Mouse (Mus musculus) cerebellum, adult 8-10 months (tissue): ENCODE results near the gene Zfp384.
"Not testable (repeated sequence)": the region's sequence is repeated elsewhere in the genome, so short reads cannot be mapped to it uniquely, and the experiment has no call there.

Source experiments
- DNase-seq: peaks from one replicate; pipeline ENCODE4 v3.0.0; 2022

Gene Zfp384

DNA sequence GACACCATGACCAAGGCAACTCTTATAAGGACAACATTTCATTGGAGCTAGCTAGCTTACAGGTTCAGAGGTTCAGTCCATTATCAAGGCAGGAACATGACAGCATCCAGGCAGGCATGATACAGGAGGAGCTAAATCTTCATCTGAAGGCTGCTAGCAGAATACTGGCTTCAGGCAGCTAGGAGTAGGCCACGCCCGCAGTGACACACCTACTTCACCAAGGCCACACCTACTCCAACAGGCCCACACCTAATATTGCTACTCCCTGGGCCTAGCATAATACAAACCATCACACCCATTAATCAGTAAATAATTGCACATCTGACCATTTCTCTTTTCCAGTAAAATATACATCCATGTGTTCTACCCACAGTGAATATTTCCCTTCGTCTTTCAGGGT, 8.7 kb downstream of the Zfp384 start:
- no peak for DNase-seq

DNA sequence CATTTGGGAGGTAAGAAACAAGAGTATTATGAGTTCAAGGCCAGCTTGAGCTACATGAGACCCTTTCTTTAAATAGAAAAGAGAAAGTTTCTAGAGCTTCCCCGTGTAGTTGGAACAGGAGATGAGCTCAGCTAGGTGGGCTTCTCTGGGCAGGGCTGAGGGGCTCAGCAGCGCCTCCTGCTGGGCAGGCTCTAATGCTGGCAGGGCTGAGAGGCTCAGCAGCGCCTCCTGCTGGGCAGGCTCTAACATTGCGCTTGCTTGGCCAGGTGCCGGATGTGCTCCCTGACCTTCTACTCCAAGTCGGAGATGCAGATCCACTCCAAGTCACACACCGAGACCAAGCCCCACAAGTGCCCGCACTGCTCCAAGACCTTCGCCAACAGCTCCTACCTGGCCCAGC, 21.6 kb downstream of the Zfp384 start:
- DNase-seq: peak; percentile 36

DNA sequence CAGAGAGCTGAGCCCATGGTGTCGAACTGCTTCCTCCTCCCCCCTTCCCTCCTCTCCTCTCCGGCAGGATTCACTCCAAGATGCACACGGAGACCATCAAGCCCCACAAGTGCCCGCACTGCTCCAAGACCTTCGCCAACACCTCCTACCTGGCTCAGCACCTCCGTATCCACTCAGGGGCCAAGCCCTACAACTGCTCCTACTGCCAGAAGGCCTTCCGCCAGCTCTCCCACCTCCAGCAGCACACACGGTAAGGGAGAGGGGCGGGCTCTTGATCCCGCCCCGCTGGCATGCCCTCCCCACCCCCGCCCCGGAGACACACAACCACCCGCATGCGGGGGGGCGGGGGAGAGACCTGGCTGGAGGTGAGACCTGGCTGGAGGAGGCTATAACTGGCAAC, 22.7 kb downstream of the Zfp384 start:
- no peak for DNase-seq

GRCm38 (mm10) chr6:125038666-125039065, 29.7 kb downstream of the Zfp384 start:
- DNase-seq: no peak

GRCm38 (mm10) chr6:125039131-125039530, 30.2 kb downstream of the Zfp384 start:
- no peak for DNase-seq

DNA sequence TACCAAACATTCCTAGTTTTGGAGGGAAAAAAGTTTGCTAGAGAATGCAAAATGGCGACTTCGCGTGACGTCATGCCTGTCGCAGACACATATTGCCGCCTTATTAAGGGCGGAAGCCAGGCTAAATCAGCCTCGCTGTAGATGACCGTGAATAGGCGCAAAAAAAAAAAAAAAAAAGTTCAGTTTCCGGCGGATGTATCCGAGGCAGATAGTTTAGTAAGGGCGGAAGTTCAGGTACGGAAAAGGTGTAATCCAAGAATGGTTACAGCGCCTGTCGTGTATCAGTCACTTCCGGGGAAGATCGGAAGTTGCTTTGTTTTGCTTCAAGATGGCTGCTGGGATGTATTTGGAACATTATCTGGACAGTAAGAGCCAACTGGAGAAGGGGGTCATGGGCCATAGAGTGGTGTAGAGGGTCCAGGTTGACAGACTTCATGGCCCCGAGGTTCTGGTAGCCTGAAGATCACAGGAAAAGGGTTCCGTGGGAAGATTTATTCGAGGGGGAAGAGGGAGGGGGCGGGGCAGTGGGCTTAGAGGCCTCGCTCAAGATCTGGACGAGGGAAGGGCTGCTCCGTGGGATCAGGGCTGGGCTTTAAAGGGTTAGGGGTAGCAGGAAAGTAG, 30.7 kb downstream of the Zfp384 start, which contains the start of gene Ing4:
Ing4 (plus strand) TSS at position 228 of the 621 bp plus-strand sequence.
- DNase-seq: peak; percentile 84

- DNase-seq: no peak
Measured at GRCm38 (mm10) chr6:125040221-125040620, 31.3 kb downstream of the Zfp384 start.

DNA sequence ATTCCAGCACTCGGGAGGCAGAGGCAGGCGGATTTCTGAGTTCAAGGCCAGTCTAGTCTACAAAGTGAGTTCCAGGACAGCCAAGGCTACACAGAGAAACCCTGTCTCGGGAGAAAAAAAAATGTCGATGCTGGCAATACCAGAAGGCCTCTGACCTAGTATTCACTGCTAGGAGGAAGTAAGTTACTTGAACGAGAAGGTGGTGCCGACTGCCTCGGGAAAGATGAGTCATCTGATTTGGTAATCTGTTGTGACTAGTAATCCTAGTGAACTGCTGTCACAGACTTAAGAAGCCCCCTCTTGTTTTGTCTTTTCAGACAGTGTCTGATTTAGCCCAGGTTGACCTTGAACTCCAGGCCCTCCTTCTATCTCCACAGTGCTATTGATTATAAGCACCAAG, 32.1 kb downstream of the Zfp384 start:
- DNase-seq: no peak

- DNase-seq: no peak
Measured at GRCm38 (mm10) chr6:125042081-125042480, 33.1 kb downstream of the Zfp384 start.

DNA sequence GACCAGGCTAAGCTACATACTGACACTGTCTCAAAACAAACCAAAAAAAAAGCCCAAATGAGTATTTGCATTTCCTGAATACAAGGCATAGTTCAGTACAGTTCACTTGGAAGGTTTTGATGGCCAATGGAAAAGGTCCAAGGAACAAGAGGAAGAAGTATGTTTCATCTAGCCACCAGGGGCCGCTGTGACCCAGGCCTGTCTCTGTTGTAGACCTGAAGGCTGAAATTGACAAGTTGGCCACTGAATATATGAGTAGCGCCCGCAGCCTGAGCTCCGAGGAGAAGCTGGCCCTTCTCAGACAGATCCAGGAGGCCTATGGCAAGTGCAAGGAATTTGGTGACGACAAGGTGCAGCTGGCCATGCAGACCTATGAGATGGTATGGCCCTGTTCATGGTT, 37.7 kb downstream of the Zfp384 start:
- DNase-seq: peak; percentile 85

GRCm38 (mm10) chr6:125049678-125050077, 40.7 kb downstream of the Zfp384 start, which contains the start of gene Acrbp:
Acrbp (plus strand) TSS chr6:125049689.
- no peak for DNase-seq

DNA sequence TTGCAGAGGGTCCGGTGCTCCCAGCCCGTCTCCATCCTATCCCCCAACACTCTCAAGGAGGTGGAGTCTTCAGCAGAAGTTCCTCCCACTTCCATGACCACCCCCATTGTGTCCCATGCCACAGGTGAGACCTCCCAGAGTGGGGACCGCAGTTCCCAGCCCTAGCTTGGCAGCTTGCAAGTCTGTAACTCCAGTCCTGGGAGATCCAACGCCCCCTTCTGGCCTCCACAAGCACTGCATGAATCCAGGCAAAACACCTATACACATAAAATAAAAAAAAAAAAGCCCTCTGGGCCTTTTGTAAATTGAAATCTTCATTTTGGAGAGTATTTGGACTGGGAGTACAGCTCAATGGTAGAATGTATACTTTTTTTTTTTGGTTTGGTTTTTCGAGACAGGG, 42.3 kb downstream of the Zfp384 start:
- DNase-seq: no peak

DNA sequence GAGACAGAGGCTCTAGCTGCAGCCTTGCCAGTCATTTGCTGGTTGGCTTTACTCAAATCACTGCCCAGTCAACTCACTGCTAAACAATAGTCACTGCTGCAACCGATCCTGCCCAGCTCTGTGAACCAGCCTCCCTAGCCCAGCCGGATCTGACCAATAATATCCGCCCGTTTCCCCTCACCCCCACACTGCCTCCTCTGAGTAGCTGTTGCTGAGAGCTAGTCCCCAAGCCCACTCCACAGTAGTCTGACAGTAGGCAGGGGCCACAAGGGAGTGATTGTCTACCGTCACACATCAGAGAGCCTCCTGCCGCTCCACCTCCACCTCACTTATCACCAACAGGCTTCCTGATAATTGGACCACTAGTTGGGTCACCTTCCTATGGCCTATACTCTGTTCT, 52.5 kb downstream of the Zfp384 start:
- no peak for DNase-seq

DNA sequence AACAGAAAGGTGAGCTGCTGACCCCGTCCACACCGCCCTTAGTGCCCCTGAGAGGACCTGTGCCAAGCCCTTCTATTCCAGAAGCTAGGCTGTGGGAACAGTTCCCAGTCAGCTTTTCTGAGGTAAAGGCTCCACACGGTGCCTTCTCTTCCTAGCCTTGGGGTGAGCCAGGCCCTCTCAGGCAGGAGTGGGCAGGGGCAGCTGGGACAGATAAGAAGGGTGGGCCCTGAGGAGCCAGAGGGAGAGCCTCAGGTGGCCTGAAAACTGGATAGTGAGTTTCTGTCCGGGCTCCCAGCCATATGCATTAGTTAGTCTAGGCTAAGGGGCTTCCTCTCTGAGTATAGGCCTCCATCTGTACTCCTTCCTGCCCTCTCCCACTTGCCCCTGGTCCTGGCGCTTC, 53.6 kb downstream of the Zfp384 start:
- DNase-seq: no peak

- DNase-seq: no peak
Measured at GRCm38 (mm10) chr6:125063906-125064305, 55.0 kb downstream of the Zfp384 start.

GRCm38 (mm10) chr6:125065223-125065622, 56.3 kb downstream of the Zfp384 start:
- not testable (repeated sequence) for DNase-seq

- no peak for DNase-seq
Measured at GRCm38 (mm10) chr6:125067571-125067995, 58.6 kb downstream of the Zfp384 start, which contains the start of gene Lpar5. Lpar5 (plus strand) TSS chr6:125067920.

DNA sequence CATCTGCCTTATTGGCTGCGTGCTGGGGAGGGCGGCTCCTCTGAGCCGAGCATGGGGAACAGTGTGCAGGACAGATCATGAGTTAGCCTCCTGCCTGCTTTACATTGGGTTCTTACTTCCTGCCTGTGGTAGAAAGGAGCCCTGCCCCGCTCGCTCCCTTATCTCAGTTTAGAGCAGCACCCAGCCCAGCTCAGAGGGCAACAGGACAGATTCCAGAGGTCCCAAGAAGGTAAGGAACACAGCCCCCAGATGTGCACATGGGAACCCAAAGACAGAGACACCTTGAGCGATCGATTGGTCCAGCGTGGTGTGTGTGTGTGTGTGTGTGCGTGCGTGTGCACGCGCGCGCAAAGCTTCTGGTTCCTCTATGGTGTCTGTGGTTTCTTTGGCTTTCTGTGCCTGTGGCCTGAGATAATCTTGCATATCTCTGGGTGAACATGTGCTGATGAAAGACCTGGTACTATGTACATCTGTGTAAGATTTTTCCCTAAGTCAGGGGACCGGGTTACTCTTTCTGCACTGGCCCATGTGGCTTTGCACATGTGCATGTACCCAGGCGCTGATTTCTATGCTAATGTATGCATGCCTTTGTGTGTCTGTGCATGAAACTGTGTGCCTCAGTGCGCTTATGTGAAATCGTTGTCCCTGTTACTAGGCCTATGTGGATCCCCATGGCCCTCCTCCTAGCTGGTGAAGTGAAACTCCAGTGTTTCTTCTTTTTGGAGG, 62.4 kb downstream of the Zfp384 start:
- DNase-seq: no peak

DNA sequence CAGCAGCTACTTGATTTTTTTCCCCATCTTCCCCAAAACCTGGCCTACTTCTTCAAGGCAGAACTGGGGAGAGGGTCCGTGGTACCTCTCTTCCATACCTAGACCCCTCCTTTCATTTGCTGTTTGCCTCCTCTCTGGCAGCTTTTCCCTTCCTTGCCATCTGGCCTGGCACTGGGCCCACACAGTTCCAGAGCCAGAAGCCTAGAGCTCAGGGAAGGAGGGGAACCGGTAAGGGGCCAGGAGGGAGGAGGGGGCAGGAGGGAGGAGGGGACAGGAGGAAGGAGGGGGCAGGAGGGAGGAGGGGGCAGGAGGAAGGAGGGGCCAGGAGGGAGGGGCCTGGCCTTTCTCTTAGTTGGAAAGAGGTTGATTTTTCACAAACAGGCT, 62.9 kb downstream of the Zfp384 start:
- DNase-seq: peak; percentile 84

GRCm38 (mm10) chr6:125073825-125074224, 64.9 kb downstream of the Zfp384 start:
- no peak for DNase-seq

DNA sequence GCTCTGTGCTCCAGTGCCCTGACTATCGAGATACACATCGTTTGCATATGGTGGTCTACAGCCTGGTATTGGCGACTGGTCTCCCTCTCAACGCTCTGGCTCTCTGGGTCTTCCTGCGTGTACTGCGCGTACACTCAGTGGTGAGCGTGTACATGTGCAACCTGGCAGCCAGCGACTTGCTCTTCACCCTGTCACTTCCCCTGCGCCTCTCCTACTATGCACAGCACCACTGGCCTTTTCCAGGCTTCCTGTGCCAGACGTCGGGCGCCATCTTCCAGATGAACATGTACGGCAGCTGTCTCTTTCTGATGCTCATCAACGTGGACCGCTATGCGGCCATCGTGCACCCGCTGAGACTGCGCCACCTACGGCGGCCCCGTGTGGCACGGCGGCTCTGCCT, 72.4 kb downstream of the Zfp384 start:
- DNase-seq: no peak

DNA sequence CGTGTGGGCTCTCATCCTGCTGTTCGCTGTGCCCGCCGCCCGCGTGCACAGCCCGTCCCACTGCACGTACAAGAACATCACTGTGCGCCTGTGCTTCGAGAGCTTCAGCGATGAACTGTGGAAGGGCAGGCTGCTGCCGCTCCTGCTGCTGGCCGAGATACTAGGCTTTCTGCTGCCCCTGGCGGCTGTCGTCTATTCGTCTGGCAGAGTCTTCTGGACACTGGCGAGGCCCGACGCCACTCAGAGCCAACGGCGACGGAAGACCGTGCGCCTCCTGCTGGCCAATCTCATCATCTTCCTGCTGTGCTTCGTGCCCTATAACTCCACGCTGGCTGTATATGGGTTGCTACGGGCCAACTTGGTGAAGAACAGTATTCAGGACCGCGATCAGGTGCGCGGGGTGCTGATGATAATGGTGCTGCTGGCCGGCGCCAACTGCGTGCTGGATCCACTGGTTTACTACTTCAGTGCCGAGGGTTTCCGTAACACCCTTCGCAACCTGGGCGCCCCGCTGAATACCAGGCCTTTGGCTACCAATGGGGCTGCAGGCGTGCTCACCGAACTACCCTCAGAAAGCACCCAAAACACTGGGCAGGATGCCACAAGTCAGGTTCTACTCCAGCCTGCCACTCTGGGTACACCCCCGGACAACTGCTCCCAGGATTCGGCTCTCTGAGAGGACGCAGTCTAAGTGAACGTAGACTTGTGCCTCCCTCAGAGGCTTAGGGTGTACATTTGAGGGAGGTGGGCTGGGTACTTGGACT, 73.0 kb downstream of the Zfp384 start:
- peak; percentile 76 for DNase-seq

DNA sequence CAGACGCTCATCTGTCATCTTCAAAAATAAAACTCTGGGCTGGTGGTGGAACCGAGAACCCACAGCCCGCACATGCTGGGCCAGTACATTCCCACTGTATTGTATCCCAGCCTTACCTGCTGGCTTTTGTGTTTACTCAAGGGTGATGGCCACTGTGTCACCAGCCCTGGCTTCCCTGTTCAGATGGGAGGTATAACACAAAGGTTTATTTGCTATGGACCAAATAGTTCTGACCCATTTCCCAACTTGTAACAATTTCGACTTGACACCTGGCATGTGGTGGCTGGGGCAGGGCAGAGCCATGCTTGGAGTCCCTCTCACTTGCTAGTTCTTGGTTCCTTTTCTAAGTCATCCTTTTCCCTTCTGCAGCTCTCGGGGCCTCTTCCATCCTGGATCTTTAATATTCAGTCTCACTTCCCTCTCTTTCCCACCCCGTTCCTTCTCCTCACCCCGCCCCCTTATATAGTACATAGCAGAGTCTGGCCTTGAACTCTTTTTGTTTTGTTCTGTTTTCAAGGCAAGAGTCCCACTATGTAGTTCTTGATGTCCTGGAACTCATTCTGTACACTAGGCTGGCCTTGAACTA, 73.9 kb downstream of the Zfp384 start:
- DNase-seq: no peak
